Mouse (Mus musculus) limb, embryonic 12.5 days (tissue): ENCODE measurements at regions not wholly inside any gene's neighbourhood (a gene's known extent, or its start where the extent isn't known, plus 50 kb on each side); places are given as distances from the start of the nearest gene placed in this dataset.

Source experiments
- ATAC-seq: fragments of 200-750 bp; cut with Nextera tagmentation; 2 replicates; pipeline ENCODE4 v1.8.0; 2017; ENCODE audit warnings: low read depth, moderate TSS enrichment; ENCODE audit not compliant: insufficient number of reproducible peaks, insufficient read depth, low FRiP score, low TSS enrichment
- H3K27ac ChIP-seq: fragments of 300-500 bp; sonication (generic); 2 replicates; pipeline ENCODE4 v1.5.1; 2016; ENCODE audit warnings: mild to moderate bottlenecking, moderate library complexity
- H3K27me3 ChIP-seq: fragments of 300-500 bp; sonication (generic); 2 replicates; pipeline ENCODE4 v1.6.1; 2016; ENCODE audit warnings: mild to moderate bottlenecking, moderate library complexity
- H3K36me3 ChIP-seq: fragments of 300-500 bp; sonication (generic); 2 replicates; pipeline ENCODE4 v1.6.1; 2016; ENCODE audit warnings: mild to moderate bottlenecking, moderate library complexity
- H3K4me1 ChIP-seq: fragments of 300-500 bp; sonication (generic); replicated peaks from 2 replicates; pipeline ENCODE4 v1.6.1; 2016
- H3K4me2 ChIP-seq: fragments of 300-500 bp; sonication (generic); 2 replicates; pipeline ENCODE4 v1.6.1; 2016; ENCODE audit warnings: mild to moderate bottlenecking, moderate library complexity
- H3K4me3 ChIP-seq: fragments of 300-500 bp; sonication (generic); replicated peaks from 2 replicates; pipeline ENCODE4 v1.5.1; 2016; ENCODE audit warnings: mild to moderate bottlenecking
- H3K9ac ChIP-seq: fragments of 300-500 bp; sonication (generic); replicated peaks from 2 replicates; pipeline ENCODE4 v1.6.1; 2016; ENCODE audit warnings: mild to moderate bottlenecking, moderate library complexity
- H3K9me3 ChIP-seq: fragments of 300-500 bp; sonication (generic); 2 replicates; pipeline ENCODE4 v1.6.1; 2016; ENCODE audit warnings: mild to moderate bottlenecking, moderate library complexity
- WGBS: fragments of 180-500 bp; shearing (Covaris S2); methylation state at CpG from one replicate; pipeline ENCODE4 v1.1.7; 2016; 5-methylcytosine and 5-hydroxymethylcytosine counted together

GRCm38 (mm10) chr10:117432871-117433546 lies 53.2 kb upstream of the Cpsf6 start:
- ATAC-seq, result no peak
- Histone ChIP-seq H3K27ac (no peak overlapping the region), H3K36me3 (no peaks in the 10 kb centered on the region), H3K9ac (no peak overlapping the region), H3K27me3 (peaks cover 20% of the 10 kb centered on the region), H3K9me3 (peaks cover 2% of the 10 kb centered on the region; the same call in 1 of the 2 replicates), H3K4me1 (peaks cover 26% of the 10 kb centered on the region), H3K4me3 (no peak overlapping the region), H3K4me2 (peak overlapping the region; percentile 45; the same call in 1 of the 2 replicates)
- 96% methylated on average over 7 of the region's 7 CpGs for WGBS

- no peak overlapping the region for H3K27ac ChIP-seq
- peak overlapping the region; percentile 45 for H3K4me2 ChIP-seq
- H3K36me3 ChIP-seq, result no peaks in the 10 kb centered on the region
- 10% methylated on average over 21 of the region's 21 CpGs for WGBS
- peaks cover 20% of the 10 kb centered on the region for H3K27me3 ChIP-seq
- peak overlapping the region; percentile 14; the same call in 1 of the 2 replicates for H3K4me3 ChIP-seq
- no peak overlapping the region; the same call in 1 of the 2 replicates for H3K9ac ChIP-seq
- peaks cover 26% of the 10 kb centered on the region for H3K4me1 ChIP-seq
- no peaks in the 10 kb centered on the region; the same call in 1 of the 2 replicates for H3K9me3 ChIP-seq
- no peak for ATAC-seq
Measured at GRCm38 (mm10) chr10:117432415-117432814, 52.6 kb upstream of the Cpsf6 start.

- H3K4me3 ChIP-seq, result no peak overlapping the region
- H3K36me3 ChIP-seq, result no peaks in the 10 kb centered on the region
- H3K27ac ChIP-seq, result no peak overlapping the region
- H3K27me3 ChIP-seq, result peaks cover 20% of the 10 kb centered on the region
- H3K9me3 ChIP-seq, result no peaks in the 10 kb centered on the region
- H3K4me2 ChIP-seq, result peak overlapping the region; percentile 45; the same call in 1 of the 2 replicates
- WGBS, result 79% methylated on average over 12 of the region's 12 CpGs
- H3K9ac ChIP-seq, result no peak overlapping the region
- ATAC-seq, result no peak
- H3K4me1 ChIP-seq, result peaks cover 24% of the 10 kb centered on the region
Measured at GRCm38 (mm10) chr10:117431850-117432249, 52.0 kb upstream of the Cpsf6 start.

GRCm38 (mm10) chr10:117431086-117431619 lies 51.3 kb upstream of the Cpsf6 start:
- Histone ChIP-seq H3K27me3 (peaks cover 16% of the 10 kb centered on the region), H3K4me1 (peaks cover 17% of the 10 kb centered on the region), H3K4me2 (no peak overlapping the region), H3K4me3 (no peak overlapping the region), H3K36me3 (no peaks in the 10 kb centered on the region), H3K9me3 (no peaks in the 10 kb centered on the region), H3K27ac (no peak overlapping the region), H3K9ac (no peak overlapping the region)
- ATAC-seq, result no peak
- 91% methylated on average over 3 of the region's 3 CpGs for WGBS

- Histone ChIP-seq H3K9me3 (no peaks in the 10 kb centered on the region), H3K9ac (no peak overlapping the region), H3K27ac (no peak overlapping the region), H3K4me1 (peaks cover 9% of the 10 kb centered on the region; the same call in 1 of the 2 replicates), H3K4me3 (no peak overlapping the region), H3K27me3 (peaks cover 11% of the 10 kb centered on the region), H3K36me3 (no peaks in the 10 kb centered on the region), H3K4me2 (no peak overlapping the region)
- ATAC-seq, result no peak
- 83% methylated on average over 5 of the region's 5 CpGs for WGBS
Measured at GRCm38 (mm10) chr10:117430224-117430884, 50.5 kb upstream of the Cpsf6 start.

- 87% methylated on average over 19 of the region's 19 CpGs for WGBS
- Histone ChIP-seq H3K36me3 (no peaks in the 10 kb centered on the region), H3K9ac (no peak overlapping the region), H3K9me3 (no peaks in the 10 kb centered on the region), H3K27ac (no peak overlapping the region), H3K4me2 (no peak overlapping the region), H3K27me3 (peaks cover 11% of the 10 kb centered on the region), H3K4me3 (no peak overlapping the region), H3K4me1 (0 out of 2 replicates have a peak, but pooled peaks cover 2% of the 10 kb centered on the region)
- ATAC-seq, result no peak
Measured at GRCm38 (mm10) chr10:117429459-117430183, 49.8 kb upstream of the Cpsf6 start.
